Mouse (Mus musculus): ENCODE results near the gene Htr3b.
"Not testable (repeated sequence)": the region's sequence is repeated elsewhere in the genome, so short reads cannot be mapped to it uniquely, and the experiment has no call there.

DNA sequence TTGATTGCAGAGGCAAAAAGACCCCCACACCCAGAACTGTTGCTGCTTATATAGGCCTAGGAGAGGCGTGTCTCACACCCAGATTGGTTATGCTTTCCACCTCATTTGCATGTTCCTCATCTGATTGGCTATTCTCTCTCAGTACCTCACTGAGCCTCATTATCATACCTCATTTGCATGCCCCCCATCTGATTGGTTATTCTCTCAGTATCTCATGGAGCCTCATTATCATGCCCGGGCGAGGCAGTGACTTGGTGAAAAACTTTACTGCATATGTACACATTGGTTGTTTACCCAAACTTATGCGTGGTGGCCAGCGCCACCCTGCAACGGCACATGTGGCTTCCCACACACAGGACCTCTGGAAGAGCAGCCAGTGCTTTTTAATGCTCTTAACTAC is 19.0 kb upstream of the Htr3b start:
- not testable (repeated sequence) for TF ChIP-seq POLR2A (IDR thresholded peaks at IDR 0.05; ENCODE audit: control insufficient read depth, extremely low read depth, insufficient read depth, low read length, poor library complexity); CTCF (IDR thresholded peaks at IDR 0.05; ENCODE audit: borderline replicate concordance, control insufficient read depth, extremely low read depth, insufficient read depth, low read length, poor library complexity)

Measured in thymus, adult 2 months (tissue).